Mouse (Mus musculus): ENCODE measurements around the gene Ccr9.

- TF ChIP-seq CTCF (IDR thresholded peaks at IDR 0.05; ENCODE audit: extremely low read depth, insufficient read length, insufficient replicate concordance, low read depth, low read length) (no peak), POLR2A (IDR thresholded peaks at IDR 0.05; ENCODE audit: low read depth, low read length) (no peak)
Observed at GRCm38 (mm10) chr9:123758645-123759044, 80.4 kb downstream of the Ccr9 start.
